Mouse (Mus musculus) stomach, embryonic 16.5 days (tissue): ENCODE measurements around the gene Cd34. TPM values are rescaled to one million over a fixed set of nuclear protein-coding genes. Genes with fewer than 3 reads are reported as not detected.

Experiments used
- ATAC-seq: fragments of 200-750 bp; cut with Nextera tagmentation; 2 replicates; pipeline ENCODE4 v1.8.0; 2017; ENCODE audit warnings: moderate number of reproducible peaks, moderate TSS enrichment; ENCODE audit not compliant: insufficient read depth, low FRiP score
- H3K27ac ChIP-seq: fragments of 300-500 bp; sonication (generic); 2 replicates; pipeline ENCODE4 v1.5.1; 2014; ENCODE audit warnings: low read length
- H3K27me3 ChIP-seq: fragments of 300-500 bp; sonication (generic); 2 replicates; pipeline ENCODE4 v1.6.1; 2014; ENCODE audit warnings: low read length, control low read depth, mixed read lengths; ENCODE audit not compliant: control insufficient read depth, insufficient read depth
- H3K36me3 ChIP-seq: fragments of 300-500 bp; sonication (generic); 2 replicates; pipeline ENCODE4 v1.6.1; 2014; ENCODE audit warnings: low read length; ENCODE audit not compliant: control insufficient read depth, insufficient read depth
- H3K4me1 ChIP-seq: fragments of 300-500 bp; sonication (generic); 2 replicates; pipeline ENCODE4 v1.6.1; 2014; ENCODE audit warnings: low read length, control low read depth, mixed read lengths; ENCODE audit not compliant: control insufficient read depth, insufficient read depth
- H3K4me2 ChIP-seq: fragments of 300-500 bp; sonication (generic); 2 replicates; pipeline ENCODE4 v1.6.1; 2014; ENCODE audit warnings: low read depth, low read length, mixed read lengths
- H3K4me3 ChIP-seq: fragments of 300-500 bp; sonication (generic); replicated peaks from 2 replicates; pipeline ENCODE4 v1.5.1; 2014; ENCODE audit warnings: mild to moderate bottlenecking, low read length
- H3K9ac ChIP-seq: fragments of 300-500 bp; sonication (generic); 2 replicates; pipeline ENCODE4 v1.6.1; 2014; ENCODE audit warnings: low read length
- H3K9me3 ChIP-seq: fragments of 300-500 bp; sonication (generic); replicated peaks from 2 replicates; pipeline ENCODE4 v1.6.1; 2016; ENCODE audit warnings: low read length, control low read depth; ENCODE audit not compliant: control insufficient read depth
- WGBS: fragments of 180-500 bp; shearing (Covaris S2); extraction: QIAGEN DNeasy Blood & Tissue Kit; methylation state at CpG from one replicate; pipeline ENCODE4 v1.1.7; 2014; 5-methylcytosine and 5-hydroxymethylcytosine counted together
- polyA plus RNA-seq: library from polyadenylated mRNA; unstranded; fragments of >200 nt; fragmentation: Nextera tagmentation; extraction: Ambion mirVana; gene quantifications from 2 replicates; pipeline ENCODE4 v1.2.1, GENCODE M21; 2015

Cd34 gene
- polyA plus RNA-seq, 1 experiment from 2014 or later = 105 TPM

DNA sequence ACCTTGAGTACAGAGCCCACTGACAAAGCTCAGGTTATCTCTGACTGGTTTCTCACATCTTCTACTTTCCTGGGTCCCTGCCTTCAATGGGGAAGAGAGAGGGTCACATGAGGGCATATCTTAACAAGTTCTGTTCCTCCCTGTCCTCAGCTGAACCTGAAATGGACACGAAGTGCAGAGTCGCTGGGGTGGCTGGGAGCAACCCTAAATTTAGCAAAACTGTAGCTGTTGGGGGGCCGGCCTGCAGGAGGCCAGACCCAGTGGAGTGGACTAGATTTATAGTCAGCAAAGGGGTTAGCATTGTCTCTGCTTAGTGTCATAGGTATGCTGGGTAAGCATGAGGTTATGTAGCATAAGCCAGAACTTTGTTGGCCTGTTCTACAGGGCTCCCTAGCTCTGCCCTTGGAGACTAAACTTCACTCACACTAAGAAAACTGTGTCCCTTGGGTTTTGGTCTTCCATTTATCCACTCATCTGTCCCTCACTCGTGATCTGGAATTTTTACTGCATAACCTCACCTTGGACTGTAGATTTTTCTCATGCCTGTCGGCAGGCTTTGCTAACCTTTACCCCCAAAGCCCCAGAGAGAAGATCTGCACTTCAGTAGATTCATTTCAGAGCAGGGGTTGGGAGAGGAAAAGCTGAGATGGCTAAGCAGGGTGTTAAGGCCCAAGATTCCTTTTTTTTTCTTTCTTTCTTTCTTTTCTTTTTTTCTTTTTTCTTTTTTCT is 54.1 kb downstream of the Cd34 start:
- H3K9ac ChIP-seq = no peak overlapping the region
- H3K4me1 ChIP-seq = no peaks in the 10 kb centered on the region
- H3K27ac ChIP-seq = no peak overlapping the region
- H3K36me3 ChIP-seq = no peaks in the 10 kb centered on the region
- WGBS = 57% methylated on average over 5 of the region's 5 CpGs
- no peak for ATAC-seq
- no peak overlapping the region for H3K4me3 ChIP-seq
- H3K4me2 ChIP-seq = no peak overlapping the region
- H3K27me3 ChIP-seq = no peaks in the 10 kb centered on the region
- no peaks in the 10 kb centered on the region for H3K9me3 ChIP-seq

DNA sequence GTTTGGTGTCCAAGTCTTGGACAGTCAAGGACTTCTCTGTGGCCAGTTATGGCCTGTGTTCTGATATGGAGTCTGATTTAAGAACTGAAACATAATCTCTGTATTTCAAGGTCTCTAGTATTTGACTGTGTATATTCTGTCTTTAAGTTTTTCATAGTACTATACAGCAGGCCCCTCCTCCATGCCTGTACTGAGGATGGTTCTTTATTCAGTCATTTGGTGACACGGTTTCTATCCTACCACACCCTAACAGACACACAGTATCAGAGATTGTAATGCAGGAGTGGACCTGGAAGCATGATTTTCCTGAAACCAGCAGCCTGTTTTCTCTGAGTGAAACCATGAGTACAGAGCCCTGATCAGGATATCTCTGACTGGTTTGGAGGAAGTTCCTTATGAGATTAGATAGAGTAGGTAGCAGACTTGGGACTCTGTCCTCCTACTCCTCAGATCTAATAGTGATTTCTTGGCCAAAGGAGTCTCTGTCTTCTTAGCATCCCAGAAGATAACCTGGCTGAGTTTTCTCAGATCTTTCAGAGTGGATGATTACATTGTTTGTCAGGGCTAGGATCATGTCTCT is 54.9 kb downstream of the Cd34 start:
- Histone ChIP-seq H3K27me3 (no peaks in the 10 kb centered on the region), H3K27ac (no peak overlapping the region), H3K4me2 (no peak overlapping the region), H3K9ac (no peak overlapping the region), H3K36me3 (no peaks in the 10 kb centered on the region), H3K9me3 (no peaks in the 10 kb centered on the region), H3K4me3 (no peak overlapping the region), H3K4me1 (no peaks in the 10 kb centered on the region)
- WGBS = 56% methylated on average over 1 of the region's 1 CpGs
- no peak for ATAC-seq

DNA sequence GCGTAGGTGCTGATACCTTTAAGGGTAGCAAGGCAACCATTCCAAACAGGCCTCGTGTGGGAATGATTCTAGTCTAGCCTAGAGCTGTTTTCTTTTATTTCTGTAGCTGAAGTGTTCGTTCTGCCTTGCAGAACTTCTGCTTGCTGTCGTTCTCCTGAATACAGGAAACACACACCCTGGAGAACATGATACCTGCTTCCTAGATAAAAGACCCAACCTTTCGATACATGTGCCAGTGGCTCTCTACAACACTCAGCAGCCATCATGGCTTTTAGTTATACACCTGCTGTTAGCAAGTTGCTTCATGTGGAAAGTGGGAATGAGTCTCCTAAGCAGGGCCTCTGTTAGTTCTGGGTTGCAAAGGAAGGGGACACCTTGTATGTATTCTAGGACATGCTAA is 55.6 kb downstream of the Cd34 start:
- Histone ChIP-seq H3K36me3 (no peaks in the 10 kb centered on the region), H3K4me3 (no peak overlapping the region), H3K27ac (no peak overlapping the region), H3K9me3 (no peaks in the 10 kb centered on the region), H3K4me2 (no peak overlapping the region), H3K9ac (no peak overlapping the region), H3K4me1 (no peaks in the 10 kb centered on the region), H3K27me3 (no peaks in the 10 kb centered on the region)
- ATAC-seq = no peak
- WGBS = 77% methylated on average over 5 of the region's 5 CpGs

DNA sequence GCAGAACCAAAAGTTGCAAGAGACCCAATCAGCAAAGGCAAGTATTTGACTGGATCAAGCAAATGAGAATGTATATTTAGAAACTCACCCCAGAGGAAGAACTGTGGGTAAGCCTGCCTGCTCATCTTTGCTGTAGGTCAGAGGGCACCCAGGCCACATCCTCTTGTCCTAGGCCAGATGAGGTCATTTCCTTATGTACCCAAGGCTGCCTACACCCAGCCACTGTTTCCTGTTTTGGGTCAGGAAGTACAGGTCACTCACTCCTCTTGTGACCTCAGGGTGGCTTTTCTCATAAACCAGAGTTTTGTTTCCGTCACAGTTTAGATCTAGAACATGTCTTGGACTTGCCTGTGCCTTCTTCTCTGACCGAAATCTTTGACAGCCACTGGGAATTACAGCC is 56.6 kb downstream of the Cd34 start:
- ATAC-seq = no peak
- Histone ChIP-seq H3K36me3 (no peaks in the 10 kb centered on the region), H3K4me2 (no peak overlapping the region), H3K27me3 (no peaks in the 10 kb centered on the region), H3K27ac (no peak overlapping the region), H3K4me3 (no peak overlapping the region), H3K9ac (no peak overlapping the region), H3K4me1 (no peaks in the 10 kb centered on the region), H3K9me3 (no peaks in the 10 kb centered on the region)
- 76% methylated on average over 2 of the region's 2 CpGs for WGBS

DNA sequence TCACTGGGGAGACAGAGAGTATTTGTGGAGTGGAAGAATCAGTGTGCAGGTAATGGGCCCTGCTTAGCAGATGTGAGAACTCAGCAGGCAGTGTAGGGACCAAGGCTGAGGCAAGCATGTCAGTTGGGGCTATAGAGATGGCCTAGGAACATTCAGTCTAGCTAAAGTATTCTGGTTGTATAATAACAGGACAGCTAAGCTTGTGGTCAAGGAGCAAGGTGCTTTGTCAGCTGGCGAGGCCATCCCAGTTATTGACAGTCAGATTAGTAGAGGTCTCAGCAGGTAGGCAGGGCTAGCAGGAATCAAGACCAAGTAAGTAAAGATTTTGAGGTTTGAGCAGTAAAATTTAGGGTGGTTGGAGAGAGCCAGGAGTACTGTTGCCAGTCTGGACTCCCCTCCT is 59.8 kb downstream of the Cd34 start:
- no peaks in the 10 kb centered on the region for H3K27me3 ChIP-seq

DNA sequence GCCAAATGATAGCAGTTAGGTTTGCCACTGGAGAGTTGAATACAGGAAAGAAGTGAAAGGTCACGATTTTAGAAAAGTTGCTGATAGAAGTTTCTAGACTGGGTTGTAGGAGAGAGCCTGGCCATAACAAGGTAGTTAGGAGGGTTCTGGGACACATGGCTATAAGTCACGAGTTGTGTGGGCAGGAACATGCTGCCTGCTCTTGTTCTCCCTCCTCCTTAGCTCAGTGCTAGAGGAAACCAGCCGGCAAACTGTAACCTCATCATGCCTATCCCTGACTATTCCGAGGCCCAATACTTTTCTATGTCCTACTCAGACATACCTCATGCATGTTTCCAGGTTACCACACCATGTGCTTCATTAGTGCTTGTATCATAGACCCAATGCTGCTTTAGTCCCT is 64.7 kb downstream of the Cd34 start:
- Histone ChIP-seq H3K9me3 (no peaks in the 10 kb centered on the region), H3K27ac (no peak overlapping the region), H3K36me3 (no peaks in the 10 kb centered on the region), H3K27me3 (no peaks in the 10 kb centered on the region), H3K9ac (no peak overlapping the region), H3K4me1 (no peaks in the 10 kb centered on the region), H3K4me2 (no peak overlapping the region), H3K4me3 (no peak overlapping the region)
- WGBS = 79% methylated on average over 4 of the region's 4 CpGs
- no peak for ATAC-seq

More for the DNA sequence above, 59.8 kb downstream of the Cd34 start:
- Histone ChIP-seq H3K27ac (no peak overlapping the region), H3K9me3 (no peaks in the 10 kb centered on the region), H3K4me3 (no peak overlapping the region), H3K4me1 (no peaks in the 10 kb centered on the region), H3K36me3 (no peaks in the 10 kb centered on the region), H3K4me2 (no peak overlapping the region), H3K9ac (no peak overlapping the region)
- WGBS = 80% methylated on average over 1 of the region's 1 CpGs
- ATAC-seq = no peak

DNA sequence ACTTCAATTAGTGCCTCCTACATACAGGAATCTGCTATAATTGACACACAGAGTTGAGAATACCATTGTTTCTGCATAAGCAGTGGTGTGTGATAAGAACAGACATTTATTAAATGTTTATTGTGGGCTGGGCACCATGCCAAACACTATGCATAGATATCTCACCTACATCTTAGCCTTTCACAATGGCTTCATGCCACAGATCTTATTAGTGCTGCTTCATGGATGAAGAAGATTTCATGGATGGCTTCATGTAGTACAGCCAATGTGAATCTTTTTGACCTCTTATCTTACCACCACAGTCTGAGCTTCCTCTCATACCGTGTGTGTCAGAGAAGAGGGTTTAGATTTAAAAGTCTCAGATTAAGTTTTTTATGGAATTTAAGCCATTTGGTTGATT is 65.6 kb downstream of the Cd34 start:
- Histone ChIP-seq H3K27me3 (no peaks in the 10 kb centered on the region), H3K9me3 (no peaks in the 10 kb centered on the region), H3K4me1 (no peaks in the 10 kb centered on the region), H3K4me2 (no peak overlapping the region), H3K36me3 (no peaks in the 10 kb centered on the region), H3K4me3 (no peak overlapping the region), H3K9ac (no peak overlapping the region), H3K27ac (no peak overlapping the region)
- ATAC-seq = no peak
- WGBS = 75% methylated on average over 1 of the region's 1 CpGs

DNA sequence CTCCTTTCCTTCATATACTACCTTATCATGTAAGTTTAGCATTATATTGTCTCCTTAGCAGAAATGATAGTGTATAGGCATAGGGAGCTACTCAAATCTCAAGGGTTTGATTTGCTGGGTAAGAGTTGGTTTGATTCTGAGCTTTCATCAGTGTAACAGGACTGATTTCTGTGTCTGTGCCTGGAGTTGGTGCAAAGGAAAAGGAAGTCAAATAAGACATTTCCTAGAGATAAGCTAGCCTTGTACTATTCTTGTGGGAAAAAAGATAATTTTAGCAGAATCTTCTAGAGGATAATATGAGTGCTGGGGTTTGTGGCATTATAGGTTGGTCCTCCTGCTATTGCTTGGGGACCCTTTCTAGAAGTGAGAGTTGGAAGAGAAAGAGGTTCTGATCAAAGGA is 67.6 kb downstream of the Cd34 start:
- Histone ChIP-seq H3K9ac (no peak overlapping the region), H3K27ac (no peak overlapping the region), H3K27me3 (no peaks in the 10 kb centered on the region), H3K9me3 (no peaks in the 10 kb centered on the region), H3K4me1 (no peaks in the 10 kb centered on the region), H3K4me2 (no peak overlapping the region), H3K36me3 (no peaks in the 10 kb centered on the region), H3K4me3 (no peak overlapping the region)
- ATAC-seq = no peak
